Mouse (Mus musculus): Measurements from ENCODE around the gene Pum2. TPM values are rescaled to one million over a fixed set of nuclear protein-coding genes. Genes with fewer than 3 reads are reported as not detected.

Pum2 gene
- total and polyA plus RNA-seq, 3 experiments, result 33.5 to 121 (median 118) TPM

GRCm38 (mm10) chr12:8797936-8798335, 124.0 kb downstream of the Pum2 start:
- DNase-seq, result no peak

GRCm38 (mm10) chr12:8798486-8799020, 124.6 kb downstream of the Pum2 start:
- DNase-seq, result no peak

Other genes starting within 250 kb of the Pum2 start
- 100 to 1,000 TPM; 166 to 261 TPM for gene Rhob, start 174.1 kb upstream of the Pum2 start, total RNA-seq (2021)
- 497 and 623 TPM in 2 replicates for gene Rhob, start 174.1 kb upstream of the Pum2 start, polyA plus RNA-seq (2012; rRNA removed)
- not detected for gene Slc7a15, start 75.1 kb upstream of the Pum2 start, total RNA-seq (2021)
- gene Slc7a15, start 75.1 kb upstream of the Pum2 start, polyA plus RNA-seq (2012; rRNA removed), result not detected in 2 replicates
- gene Sdc1, start 97.2 kb downstream of the Pum2 start, total RNA-seq (2021), result 10 to 100 TPM; 14.0 to 20.9 TPM
- gene Sdc1, start 97.2 kb downstream of the Pum2 start, polyA plus RNA-seq (2012; rRNA removed), result 16.4 and 18.0 TPM in 2 replicates
- 100 to 1,000 TPM; 500 to 622 TPM for gene Laptm4a, start 247.5 kb downstream of the Pum2 start, total RNA-seq (2021)
- gene Laptm4a, start 247.5 kb downstream of the Pum2 start, polyA plus RNA-seq (2012; rRNA removed), result 243 and 281 TPM in 2 replicates